24 mouse cellular contexts compared by ENCODE assay signal in genomic region chr7:134541699-134542098, GRCm38 (mm10).
DNase-seq lines count a peak whose midpoint lies in the region; ATAC-seq and TF ChIP-seq lines count a peak whose summit lies in the region.
"Had no signal": no experiment of that assay in that cellular context is flagged by ENCODE, and none has a peak within 500 bp of the region (broad histone marks: within the 10 kb centered on the region; RNA-seq: fewer than 3 reads in every experiment).

No protein-coding gene starts in this region.

- no peaks in the 10 kb centered on the region for H3K4me1 ChIP-seq in kidney, embryonic 16.5 days (ENCODE audit: insufficient read depth, low read length)
- H3K4me1 ChIP-seq: embryonic facial prominence, embryonic 13.5 days; embryonic facial prominence, embryonic 15.5 days; forebrain, embryonic 10.5 days; forebrain, embryonic 12.5 days had no signal

- no peaks in the 10 kb centered on the region for H3K27me3 ChIP-seq in kidney, embryonic 16.5 days (ENCODE audit: insufficient read depth, low read length)
- H3K27me3 ChIP-seq: embryonic facial prominence, embryonic 13.5 days; embryonic facial prominence, embryonic 15.5 days; forebrain, embryonic 12.5 days had no signal

- no peak overlapping the region for H3K4me3 ChIP-seq in layer of hippocampus, adult 2 months
- no peak overlapping the region for H3K4me3 ChIP-seq in kidney, embryonic 16.5 days (ENCODE audit: low read length)
- H3K4me3 ChIP-seq: embryonic facial prominence, embryonic 13.5 days; embryonic facial prominence, embryonic 15.5 days; erythroblast, embryonic 14.5 days; forebrain, embryonic 10.5 days; forebrain, embryonic 12.5 days had no signal

- DNase-seq in layer of hippocampus, adult 2 months (ENCODE audit: low spot score in 2 of 2), result no peak
- DNase-seq in layer of hippocampus, adult 8-10 months (ENCODE audit: low spot score in 2 of 2), result no peak
- DNase-seq in 3T3-L1 (ENCODE audit: low read depth, low spot score), result peak; percentile 35
- DNase-seq in brain, adult 2 months (ENCODE audit: low read depth, low spot score), result peak; percentile 36
- no peak for DNase-seq in cerebellum, postnatal 4 days (ENCODE audit: low spot score in 2 of 2)
- DNase-seq: adrenal gland, adult 8-10 months; adrenal gland, postnatal 14 days; adrenal gland, postnatal 36 days; cerebellum, adult 11 months; cerebellum, adult 18-20 months; cerebellum, adult 8-10 months; cerebellum, adult 9-11 months; cerebellum, postnatal 14 days; cerebellum, postnatal 36 days; embryo, embryonic 11 days had no signal

- peak; percentile 51 for TF ChIP-seq CTCF in layer of hippocampus, adult 2 months (conservative IDR thresholded peaks at IDR 0.05)

- H3K9me3 ChIP-seq in kidney, embryonic 16.5 days (ENCODE audit: low read length), result no peaks in the 10 kb centered on the region; the same call in 1 of the 2 replicates
- H3K9me3 ChIP-seq: embryonic facial prominence, embryonic 13.5 days; embryonic facial prominence, embryonic 15.5 days; forebrain, embryonic 10.5 days; forebrain, embryonic 12.5 days had no signal

- no peak overlapping the region for H3K27ac ChIP-seq in layer of hippocampus, adult 2 months
- H3K27ac ChIP-seq in kidney, embryonic 16.5 days (ENCODE audit: low read length), result no peak overlapping the region
- H3K27ac ChIP-seq: embryonic facial prominence, embryonic 13.5 days; embryonic facial prominence, embryonic 15.5 days; forebrain, embryonic 10.5 days; forebrain, embryonic 12.5 days had no signal

- WGBS in kidney, embryonic 16.5 days, result 58% methylated on average over 2 of the region's 2 CpGs

- H3K36me3 ChIP-seq in kidney, embryonic 16.5 days (ENCODE audit: insufficient read depth, low read length), result no peaks in the 10 kb centered on the region
- H3K36me3 ChIP-seq: embryonic facial prominence, embryonic 13.5 days; embryonic facial prominence, embryonic 15.5 days; forebrain, embryonic 10.5 days; forebrain, embryonic 12.5 days had no signal

- H3K9ac ChIP-seq in kidney, embryonic 16.5 days (replicated peaks; ENCODE audit: low read length), result no peak overlapping the region
- H3K9ac ChIP-seq: embryonic facial prominence, embryonic 13.5 days; embryonic facial prominence, embryonic 15.5 days; forebrain, embryonic 12.5 days had no signal

- no peak for ATAC-seq in kidney, embryonic 16.5 days (ENCODE audit: low FRiP score, low TSS enrichment)
- ATAC-seq: activated CD4-positive, CD25-positive, alpha-beta regulatory T cell, adult 4 months; forebrain, embryonic 14.5 days; forebrain, embryonic 16.5 days had no signal

- H3K4me2 ChIP-seq in kidney, embryonic 16.5 days (replicated peaks; ENCODE audit: low read depth, low read length), result no peak overlapping the region
- H3K4me2 ChIP-seq: embryonic facial prominence, embryonic 13.5 days; embryonic facial prominence, embryonic 15.5 days; forebrain, embryonic 12.5 days had no signal

Comparison
In these comparisons a context has a peak if more than half of its experiments do, and no peak if none do; other contexts are left out.
1. DNase-seq: peak in 3T3-L1 (single experiment) and brain, adult 2 months (single experiment); none in layer of hippocampus, adult 2 months (0 of 2), layer of hippocampus, adult 8-10 months (0 of 2) and cerebellum, postnatal 4 days (0 of 2).